Mouse (Mus musculus): ENCODE measurements around the gene Patj.

Patj gene

DNA sequence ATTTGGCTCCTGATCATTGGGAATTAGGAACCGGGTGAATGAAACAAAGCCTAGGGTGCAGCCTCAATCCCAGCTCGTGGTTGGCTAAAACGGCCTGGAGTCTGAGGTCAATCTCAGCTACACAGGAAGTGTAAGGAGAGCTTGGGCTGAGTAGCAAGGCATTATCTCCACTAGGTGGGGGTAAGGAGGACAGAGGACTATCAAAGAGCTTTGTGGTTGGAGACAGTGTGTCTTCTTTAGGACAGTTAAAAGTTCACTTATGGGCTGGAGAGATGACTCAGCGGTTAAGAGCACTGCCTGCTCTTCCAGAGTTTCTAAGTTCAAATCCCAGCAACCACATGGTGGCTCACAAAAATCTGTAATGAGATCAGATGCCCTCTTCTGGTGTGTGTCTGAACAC lies 329.9 kb downstream of the Patj start:
- ATAC-seq (ENCODE audit: low TSS enrichment): peak; percentile 67

GRCm38 (mm10) chr4:98726590-98727237 lies 331.1 kb downstream of the Patj start, which contains the start of gene L1td1:
TSS of gene L1td1 (plus strand) at chr4:98726734.
- no peak for ATAC-seq (ENCODE audit: low TSS enrichment)

DNA sequence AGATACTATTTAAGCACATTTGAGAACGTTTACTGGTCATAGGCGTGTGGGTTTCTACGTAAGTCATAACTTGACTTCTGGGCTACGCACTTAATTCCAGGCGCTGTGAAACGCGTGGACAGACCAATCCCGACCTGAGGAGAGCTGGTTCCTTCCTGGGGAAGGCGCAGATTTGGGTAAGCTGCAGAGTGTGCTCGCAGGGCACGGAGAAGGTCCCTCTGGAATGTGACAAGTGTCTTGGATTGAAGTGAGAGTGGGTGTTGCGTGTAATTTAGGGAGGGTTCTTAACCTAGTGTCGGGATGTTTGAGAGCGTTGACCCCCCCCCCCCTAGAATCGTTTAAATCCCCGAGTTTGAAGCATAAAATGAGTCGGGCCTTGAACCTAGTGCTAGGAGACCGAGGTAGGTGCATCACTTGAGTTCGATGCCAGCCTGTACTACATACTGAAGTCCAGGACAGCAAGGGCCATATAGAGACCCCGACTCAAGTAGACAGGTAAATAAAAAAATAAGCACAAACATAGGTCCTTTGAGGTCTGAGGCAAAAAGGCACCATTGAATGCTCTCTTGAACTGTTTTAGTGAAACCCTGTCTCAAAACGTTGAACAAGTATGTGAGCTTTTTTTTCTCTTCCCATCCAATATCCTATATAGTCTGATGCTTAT lies 331.8 kb downstream of the Patj start:
- no peak for ATAC-seq (ENCODE audit: low TSS enrichment)

DNA sequence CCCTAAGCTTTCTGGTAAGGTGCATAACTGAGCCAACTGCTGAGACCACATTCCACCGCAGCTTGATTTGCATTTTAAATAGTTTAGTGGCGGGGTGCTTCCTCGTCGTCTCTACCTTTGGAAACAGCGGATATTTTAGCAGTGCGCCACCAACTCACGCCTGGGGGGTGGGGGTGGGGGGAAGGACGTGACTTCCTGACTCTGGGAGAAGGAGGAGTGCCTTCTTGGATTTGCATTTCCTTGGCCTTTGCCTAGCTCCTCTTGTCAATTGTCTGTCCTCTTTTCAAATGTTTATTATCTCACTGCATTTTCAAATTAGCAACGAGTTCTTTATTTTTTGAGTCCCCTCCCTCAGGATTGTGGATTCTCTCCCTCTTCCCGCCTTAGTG lies 332.4 kb downstream of the Patj start:
- no peak for ATAC-seq (ENCODE audit: low TSS enrichment)

DNA sequence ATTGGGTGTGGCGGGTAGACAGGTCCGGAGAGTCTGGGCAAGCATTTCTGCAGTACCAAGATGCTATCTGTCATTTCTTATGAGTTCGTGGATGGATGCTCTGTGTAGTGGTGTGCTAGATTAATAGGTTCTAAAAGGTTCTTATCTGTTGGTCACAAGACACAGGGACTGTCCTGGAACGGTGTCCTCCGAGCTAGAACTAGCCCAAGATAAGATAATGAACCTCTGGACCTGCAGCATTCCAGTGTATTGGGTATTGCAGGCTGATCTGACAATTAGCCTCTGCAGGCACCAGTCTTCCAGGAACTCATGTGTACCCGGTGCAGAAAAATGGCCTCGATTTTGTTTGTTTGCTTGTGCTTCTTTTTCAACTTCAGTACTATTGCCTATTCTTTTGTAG lies 333.1 kb downstream of the Patj start:
- ATAC-seq (ENCODE audit: low TSS enrichment): no peak

DNA sequence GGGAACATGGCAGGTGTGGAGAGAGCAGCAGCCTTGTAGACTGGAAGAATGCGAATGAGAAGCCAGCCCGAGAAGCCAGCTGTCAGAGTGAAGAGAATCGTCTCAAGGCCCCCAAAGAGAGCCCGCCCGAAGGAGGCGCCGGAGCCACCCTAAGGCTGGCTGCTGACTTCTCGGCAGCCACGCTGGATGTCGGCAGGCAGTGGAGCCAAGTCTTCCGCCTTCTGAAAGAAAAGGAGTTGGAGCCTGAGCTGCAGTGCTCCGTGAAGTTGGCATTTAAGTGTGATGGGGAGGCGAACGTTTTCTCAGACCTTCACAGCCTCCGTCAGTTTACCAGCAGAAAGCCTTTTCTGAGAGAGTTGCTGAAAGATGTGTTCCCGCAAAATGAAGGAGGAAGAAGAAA lies 338.1 kb downstream of the Patj start:
- ATAC-seq (ENCODE audit: low TSS enrichment): peak; percentile 59

GRCm38 (mm10) chr4:98739753-98740152 lies 344.2 kb downstream of the Patj start:
- peak; percentile 80 for ATAC-seq (ENCODE audit: low TSS enrichment)

GRCm38 (mm10) chr4:98743209-98743905 lies 347.8 kb downstream of the Patj start:
- no peak for ATAC-seq (ENCODE audit: low TSS enrichment)

- ATAC-seq (ENCODE audit: low TSS enrichment): no peak
Observed at GRCm38 (mm10) chr4:98743906-98744210, 348.3 kb downstream of the Patj start.

DNA sequence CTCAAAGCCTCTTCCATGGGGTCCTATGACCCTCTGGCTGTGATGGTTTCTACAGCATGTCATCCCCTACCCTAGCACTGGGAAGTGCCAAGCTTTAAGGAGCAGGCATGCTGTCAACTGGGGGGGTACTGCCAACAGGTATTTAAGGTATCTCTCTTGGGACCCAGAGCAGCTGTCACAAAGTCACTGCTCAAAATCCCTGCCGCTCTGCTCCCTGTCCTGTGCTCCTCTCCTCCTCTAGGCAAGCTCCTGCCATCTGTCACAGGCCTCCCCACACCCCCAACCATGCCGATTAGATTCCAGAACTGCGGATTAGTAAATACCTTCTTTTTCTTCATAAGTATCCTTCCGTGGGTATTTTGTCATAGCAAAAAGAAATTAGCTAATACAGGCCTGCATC lies 358.9 kb downstream of the Patj start:
- ATAC-seq (ENCODE audit: low TSS enrichment): no peak

- no peak for ATAC-seq (ENCODE audit: low TSS enrichment)
Observed at GRCm38 (mm10) chr4:98756141-98756540, 360.6 kb downstream of the Patj start.

DNA sequence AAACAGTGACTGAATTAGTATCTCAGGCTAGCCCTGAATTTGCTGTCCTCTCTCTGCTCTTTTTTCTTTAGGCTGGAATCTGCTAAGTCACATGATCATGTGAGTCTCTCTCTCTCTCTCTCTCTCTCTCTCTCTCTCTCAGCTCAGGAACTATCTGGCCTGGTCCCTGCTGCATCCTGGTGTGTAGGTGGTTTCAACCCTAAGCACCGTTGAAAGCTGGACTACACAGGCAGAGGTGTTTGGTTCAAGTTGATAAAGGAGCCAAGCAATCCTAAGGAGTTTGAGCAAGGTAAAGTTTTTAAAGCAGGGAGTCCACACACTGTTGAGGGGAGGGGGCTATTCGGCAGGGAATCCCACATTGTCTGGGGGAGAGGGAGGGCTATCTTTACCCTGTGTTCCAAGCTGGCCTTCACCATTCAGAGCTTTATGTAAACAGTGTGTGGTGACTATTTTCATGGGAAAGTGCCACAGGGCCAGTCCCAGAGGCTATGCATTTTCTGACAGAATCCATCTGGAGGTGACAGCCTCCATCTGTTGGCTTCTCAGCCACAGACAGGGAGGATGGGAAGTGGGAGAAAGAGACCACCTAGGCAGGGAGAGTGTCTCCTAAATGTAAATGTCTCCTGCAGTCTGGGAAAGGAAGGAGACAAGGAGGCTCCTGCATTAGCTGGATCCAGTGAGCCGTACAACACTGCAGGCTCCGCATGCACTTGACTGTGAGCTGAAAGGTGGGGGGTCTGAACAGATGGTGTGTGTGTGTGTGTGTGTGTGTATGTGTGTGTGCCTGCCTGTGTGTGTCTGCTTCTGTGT lies 362.6 kb downstream of the Patj start:
- peak; percentile 65 for ATAC-seq (ENCODE audit: low TSS enrichment)

GRCm38 (mm10) chr4:98758872-98759518 lies 363.4 kb downstream of the Patj start:
- ATAC-seq (ENCODE audit: low TSS enrichment): peak; percentile 79

GRCm38 (mm10) chr4:98767134-98768133 lies 371.8 kb downstream of the Patj start:
- ATAC-seq (ENCODE audit: low TSS enrichment): no peak
